Mouse (Mus musculus) right cerebral cortex, postnatal 25 days (tissue): Measurements from ENCODE around the gene Gm7030.
"Not testable (repeated sequence)": the region's sequence is repeated elsewhere in the genome, so short reads cannot be mapped to it uniquely, and the experiment has no call there.

Source experiments
- DNase-seq: peaks from one replicate; pipeline ENCODE4 v3.0.0; 2022

Gene Gm7030

DNA sequence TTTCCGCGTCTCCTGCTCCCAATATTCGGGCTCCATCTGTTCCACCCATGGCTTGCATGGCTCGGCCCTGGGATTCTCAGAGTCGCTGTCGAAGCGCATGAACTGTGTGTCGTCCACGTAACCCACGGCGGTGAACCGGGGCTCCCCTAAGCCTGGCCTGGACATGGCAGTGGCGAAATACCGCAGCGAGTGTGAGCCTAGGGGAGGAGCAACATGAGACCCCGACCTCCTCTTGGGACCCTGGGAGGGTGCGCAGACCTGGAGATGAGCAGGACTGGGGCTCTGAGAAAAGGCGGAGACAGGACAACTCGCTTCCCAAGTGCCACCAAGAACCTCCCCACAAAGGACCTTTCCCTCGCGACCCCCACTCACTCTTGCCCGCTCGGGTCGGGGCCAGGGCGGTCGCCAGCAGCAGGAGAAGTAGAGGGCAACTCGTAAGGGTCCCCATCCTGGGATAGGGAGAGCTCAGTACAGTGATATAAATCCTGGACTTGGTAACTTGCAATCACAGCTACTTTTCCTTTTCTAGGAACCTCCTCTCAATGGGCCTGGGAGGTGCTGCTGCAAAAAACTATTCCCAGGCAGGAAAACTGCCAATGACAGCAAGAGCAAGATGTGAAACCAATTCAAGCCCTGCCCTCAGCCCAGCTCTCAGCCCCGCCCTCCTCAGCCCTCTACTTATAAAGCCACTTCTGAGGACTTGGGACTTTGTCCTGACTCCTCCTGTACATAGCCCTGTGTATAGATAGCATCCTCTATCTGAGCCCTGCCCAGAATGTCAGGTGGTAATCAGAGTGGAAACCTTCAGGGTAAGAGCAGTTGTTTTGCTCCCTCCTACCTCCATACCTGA is at the start of gene Gm7030:
TSS of gene Gm7030 (minus strand) at position 458 of the 850 bp plus-strand sequence.
- not testable (repeated sequence) for DNase-seq

DNA sequence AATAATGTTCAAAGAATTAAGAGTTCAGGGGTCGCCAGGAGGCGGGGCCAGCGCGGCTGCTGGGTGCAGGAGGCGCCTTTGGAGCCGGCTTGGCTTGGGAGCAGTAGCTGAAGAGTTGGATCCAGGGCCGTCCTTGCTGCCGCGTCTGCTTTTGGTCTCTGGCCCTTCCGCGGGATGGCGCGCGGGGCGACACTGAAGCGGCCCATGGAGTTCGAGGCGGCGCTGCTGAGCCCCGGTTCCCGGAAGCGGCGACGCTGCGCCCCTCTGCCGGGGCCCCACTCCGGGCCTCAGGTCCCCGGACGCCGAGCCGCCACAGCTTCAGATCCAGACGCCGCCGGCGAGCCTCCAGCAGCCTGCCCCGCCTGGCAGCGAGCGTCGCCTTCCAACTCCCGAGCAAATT is 49.7 kb upstream of the Gm7030 start:
- peak; percentile 5 for DNase-seq

DNA sequence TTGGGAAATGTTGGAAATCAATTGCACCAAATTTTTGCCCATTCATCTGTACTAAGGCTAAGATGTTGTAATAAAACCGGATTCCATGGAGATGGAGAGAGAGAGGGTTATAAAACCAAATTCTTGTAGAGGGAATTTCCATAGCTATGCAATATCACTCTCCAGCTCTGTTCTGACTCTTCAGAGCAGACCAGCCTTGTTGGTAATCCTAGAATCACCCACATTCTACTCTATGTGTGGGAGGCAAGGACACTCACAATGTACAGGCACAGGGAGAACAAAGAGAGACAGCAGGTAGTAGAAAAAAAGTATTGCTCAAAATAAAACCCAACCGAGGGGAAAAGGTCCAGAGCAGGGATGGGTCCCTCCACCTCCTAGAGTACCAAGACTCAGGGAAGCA is 46.9 kb upstream of the Gm7030 start:
- DNase-seq: not testable (repeated sequence)

DNA sequence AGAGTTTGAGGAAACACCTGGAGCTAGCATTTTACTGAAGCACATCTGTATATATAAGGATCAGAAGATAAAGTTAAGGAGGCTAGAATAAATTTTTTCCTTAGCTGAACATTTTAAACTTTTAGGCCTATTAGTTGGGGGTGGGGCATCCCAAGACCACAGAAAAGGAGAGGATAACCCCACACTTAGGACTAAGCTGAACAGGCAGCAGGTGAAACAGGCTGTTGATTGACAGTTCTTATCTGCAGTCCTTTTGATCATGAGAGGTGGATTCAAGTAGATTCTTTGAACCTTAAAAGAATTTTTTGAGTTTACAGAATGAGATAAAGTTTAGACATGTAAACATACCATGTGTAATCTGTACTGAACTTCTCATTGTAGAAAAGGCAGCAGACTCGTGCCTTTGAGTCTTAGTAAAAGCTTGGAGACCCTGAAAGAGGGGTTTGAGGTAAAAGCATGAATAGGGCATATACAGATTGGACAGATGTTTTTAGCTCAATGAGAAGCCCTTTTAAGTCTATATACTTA is 41.1 kb upstream of the Gm7030 start:
- no peak for DNase-seq

DNA sequence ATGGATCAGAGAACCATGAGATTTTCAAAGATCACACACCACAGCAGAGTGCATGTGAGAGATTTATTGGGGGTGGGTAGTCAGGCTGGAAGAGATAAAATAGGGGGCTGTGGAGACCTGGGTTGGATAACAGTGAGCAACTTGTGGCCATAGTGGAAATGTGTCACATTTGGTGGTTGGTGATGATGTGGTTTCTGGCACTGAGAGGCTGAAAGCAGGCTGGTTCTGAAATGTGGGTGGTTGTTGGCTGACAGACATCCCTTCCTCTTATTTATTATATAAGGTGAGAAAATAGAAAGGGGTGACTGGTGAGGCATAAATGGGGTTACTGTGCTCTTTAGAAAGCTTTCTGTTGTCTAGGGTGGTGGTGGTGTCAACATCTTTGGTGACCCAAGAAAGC is 40.5 kb upstream of the Gm7030 start:
- no peak for DNase-seq

DNA sequence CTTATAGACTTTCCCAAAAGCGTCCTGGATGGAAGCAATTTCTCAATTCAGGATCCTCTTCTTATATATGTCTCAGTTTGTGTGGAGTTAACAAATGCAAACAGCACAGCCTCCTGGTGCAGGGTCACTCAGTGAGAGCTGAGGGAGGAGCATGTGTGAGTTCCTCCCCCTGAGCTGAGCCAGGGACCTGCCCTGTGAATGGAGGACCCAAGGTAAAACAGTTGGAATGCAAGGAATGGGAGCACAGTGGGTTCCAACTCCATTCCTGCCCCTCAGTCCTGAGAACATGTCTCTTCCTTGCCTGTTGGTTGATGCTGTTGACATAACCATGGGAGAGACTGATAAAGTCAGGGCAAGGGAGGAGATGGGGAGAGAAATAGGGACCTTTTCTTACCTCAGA is 39.9 kb upstream of the Gm7030 start:
- DNase-seq: not testable (repeated sequence)

DNA sequence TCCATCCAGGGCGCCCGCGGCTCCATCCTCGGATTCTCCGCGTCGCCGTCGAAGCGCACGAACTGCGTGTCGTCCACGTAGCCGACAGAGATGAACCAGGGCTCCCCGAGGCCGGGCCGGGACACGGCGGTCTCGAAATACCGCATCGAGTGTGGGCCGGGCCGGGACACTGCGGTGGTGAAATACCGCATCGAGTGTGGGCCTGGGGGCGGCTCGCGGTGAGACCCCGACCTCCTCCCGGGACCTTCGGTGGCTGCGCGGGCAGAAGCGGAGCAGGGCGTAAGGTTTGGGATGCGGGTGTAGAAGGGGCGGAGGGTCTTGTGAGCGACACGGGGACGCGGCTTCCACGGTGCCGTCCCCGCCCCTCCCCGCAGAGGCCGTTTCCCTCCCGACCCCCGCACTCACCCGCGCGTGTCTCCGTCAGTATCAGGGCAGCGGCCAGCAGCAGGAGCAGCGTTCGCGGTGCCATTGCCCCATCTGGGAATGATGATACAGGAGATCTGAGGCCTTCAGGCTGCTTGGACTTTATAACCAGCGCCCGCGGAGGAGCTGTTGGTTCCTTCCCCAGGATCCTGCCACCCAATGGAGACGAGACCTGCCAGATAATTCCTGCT is 38.9 kb upstream of the Gm7030 start, which contains the start of gene Gm8909:
TSS of gene Gm8909 (minus strand) at position 499 of the 614 bp plus-strand sequence.
- no peak for DNase-seq

DNA sequence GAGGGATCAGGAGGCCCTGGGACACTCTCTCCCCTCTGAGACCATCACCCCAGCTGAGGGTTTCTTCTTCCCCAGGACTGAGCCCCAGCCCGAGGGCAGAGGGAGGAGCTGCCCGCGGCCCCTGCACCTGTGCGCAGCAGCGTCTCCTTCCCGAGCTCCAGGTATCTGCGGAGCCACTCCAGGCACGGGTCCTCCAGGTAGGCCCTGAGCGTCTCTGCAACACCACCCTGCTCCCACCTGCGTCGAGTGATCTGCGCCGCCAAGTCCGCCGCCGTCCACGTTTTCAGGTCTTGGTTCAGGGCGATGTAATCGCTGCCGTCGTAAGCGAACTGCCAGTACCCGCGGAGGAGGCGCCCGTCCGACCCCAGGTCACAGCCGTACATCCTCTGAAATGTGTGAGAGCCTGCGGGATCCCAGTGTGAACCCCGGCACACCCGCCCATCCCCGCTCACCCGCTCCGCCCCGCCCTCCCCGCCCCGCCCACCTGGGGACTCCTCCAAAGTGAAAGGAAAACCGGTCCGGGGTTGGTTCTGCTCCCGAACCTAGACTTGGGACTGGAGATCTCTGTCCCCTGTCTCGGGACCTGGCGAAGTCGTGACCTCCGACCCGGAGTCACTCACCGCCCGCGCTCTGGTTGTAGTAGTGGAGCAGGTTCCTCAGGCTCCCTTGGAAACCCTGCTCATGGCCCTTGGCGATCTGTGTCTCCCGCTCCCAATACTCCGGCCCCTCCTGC is 38.2 kb upstream of the Gm7030 start:
- no peak for DNase-seq

DNA sequence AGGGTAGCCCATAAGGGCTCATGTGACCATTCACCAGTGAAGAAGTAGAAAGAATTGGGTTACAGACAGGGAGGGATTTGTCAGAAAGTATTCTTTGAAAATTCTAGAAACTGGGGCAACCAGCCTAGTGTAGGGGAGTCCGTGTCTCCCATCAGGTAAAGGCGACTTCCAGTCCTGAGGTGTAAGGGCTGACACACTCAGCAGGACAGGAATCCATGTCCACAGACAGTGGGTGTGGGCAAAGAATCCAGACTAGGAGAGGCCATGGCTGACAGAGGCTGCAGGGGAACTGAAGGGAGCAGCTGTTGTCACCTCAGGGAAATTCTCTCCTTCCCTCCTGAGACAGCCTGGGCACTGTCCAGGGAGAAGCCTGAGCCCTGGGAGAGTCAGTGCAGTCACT is 37.7 kb upstream of the Gm7030 start:
- DNase-seq: not testable (repeated sequence)

DNA sequence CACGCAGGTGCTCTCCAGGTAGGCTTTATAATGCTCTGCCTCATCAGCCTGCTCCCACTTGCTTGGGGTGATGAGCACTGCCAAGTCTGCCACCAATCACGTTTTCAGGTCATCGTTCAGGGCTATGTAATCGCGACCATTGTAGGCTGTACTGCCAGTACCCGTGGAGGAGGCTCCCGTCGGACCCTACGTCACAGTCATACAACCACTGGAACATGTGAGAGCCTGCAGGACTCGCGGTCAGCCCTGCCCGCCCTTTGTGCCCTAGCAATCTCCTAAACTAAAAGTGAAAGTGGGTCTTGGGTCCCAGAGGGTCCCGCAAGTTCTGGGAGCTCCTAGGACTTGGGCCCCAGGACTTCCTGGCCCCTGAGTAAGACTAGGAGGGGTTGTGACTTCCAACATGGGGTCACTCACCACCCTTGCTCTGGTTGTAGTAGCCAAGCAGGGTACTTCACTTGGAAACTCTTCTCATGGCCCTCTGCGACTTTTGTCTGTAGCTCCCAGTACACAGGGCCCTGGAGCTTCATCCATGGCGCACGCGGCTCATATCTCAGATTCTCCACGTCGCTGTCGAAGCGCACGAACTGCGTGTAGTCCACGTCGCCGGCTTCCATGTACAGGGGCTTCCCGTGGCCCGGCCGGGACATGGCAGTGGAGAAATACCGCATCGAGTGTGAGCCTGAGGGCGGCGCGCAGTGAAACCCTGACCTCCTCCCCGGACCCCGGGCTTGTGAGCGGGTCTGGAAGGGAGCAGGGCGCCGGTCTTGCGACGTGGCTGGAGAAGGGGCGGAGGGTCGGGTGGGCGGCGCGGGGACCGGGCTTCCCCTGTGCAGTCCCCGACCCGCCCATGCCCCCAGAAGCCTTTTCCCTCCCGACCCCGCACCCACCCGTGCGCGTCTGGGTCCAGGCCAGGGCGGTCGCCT is 32.2 kb upstream of the Gm7030 start:
- DNase-seq: no peak

DNA sequence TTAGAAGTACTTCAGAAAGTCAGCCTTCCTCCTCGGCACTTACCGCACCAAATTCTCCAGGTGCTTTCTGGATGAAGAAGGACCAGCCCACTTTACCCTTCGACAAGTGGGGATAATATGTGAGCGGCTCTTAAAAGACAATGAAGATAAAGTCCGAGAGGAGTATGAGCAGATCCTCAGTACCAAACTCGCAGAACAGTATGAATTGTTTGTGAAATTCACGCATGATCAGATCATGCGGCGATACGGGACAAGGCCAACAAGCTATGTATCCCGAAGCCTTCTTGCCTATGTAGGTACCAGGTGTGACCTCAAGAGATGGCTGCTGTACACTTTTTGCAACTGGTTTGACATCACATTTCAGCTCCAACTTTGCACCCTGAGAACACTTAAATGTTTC is 29.0 kb upstream of the Gm7030 start:
- not testable (repeated sequence) for DNase-seq

DNA sequence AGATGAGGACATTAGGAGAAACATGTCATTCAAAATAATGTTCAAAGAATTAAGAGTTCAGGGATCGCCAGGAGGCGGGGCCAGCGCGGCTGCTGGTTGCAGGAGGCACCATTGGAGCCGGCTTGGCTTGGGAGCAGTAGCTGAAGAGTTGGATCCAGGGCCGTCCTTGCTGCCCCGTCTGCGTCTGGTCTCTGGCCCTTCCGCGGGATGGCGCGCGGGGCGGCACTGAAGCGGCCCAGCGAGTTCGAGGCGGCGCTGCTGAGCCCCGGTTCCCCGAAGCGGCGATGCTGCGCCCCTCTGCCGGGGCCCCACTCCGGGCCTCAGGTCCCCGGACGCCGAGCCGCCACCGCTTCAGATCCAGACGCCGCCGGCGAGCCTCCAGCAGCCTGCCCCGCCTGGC is 28.6 kb upstream of the Gm7030 start:
- DNase-seq: not testable (repeated sequence)

DNA sequence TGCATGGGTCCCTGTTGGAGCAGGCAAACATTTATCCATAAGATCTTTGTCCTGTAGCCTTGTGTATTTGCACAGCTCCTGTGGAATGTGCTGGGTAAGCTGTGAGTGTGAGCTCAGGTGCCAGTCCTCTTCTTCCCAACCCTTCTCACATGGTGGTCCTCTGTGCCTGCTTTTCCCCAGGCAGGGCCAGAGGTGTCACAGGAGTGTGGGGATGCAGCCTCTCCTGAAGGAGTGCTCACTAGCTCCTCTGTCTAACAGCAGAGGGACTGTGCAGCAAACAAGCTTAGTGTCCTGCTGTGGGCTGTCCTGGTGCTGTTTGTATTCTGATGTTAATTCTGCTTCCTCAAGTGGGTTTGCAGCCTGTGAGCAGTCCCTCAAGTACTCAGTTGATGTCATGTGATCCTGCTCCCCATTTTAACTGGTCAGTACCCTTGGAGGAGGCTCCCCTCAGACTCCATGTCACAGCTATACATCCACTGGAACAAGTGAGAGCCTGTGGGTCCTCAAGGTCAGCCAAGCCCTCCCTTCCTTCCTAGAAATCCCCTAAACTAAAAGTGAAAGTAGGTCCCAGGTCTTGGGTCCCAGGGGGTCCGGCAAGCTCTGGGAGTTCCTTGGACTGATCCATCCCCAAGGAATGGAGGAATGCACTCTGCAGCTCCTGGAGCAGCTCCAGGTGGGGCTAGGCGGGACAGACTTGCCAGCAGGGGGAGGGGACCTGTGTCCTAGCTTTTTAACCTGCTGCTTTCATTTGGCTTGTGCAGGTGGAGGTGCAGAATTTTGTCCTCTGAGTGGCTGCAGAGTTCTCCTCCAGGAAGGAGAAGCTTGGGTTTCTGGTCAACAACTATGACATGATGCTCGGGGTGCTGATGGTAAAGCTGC is 25.3 kb upstream of the Gm7030 start:
- DNase-seq: no peak

DNA sequence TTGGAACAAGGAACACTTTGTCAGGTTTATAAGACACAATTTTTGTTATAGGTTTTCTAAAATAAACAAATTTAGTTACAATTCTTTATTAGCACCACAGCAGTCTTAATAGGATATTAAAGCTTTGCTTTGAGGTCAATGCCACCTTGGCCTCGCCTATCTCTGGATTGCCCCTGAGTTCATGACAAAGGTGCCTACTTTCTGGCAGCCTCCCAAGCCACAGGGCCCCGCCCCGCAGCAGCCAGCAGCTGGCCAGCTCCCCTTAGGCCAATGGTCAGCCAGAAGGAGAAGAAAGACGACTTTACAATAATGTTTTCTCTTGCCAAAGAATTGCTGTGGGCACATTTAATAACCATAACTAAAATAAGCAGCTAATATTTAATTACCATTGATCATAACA is 22.0 kb upstream of the Gm7030 start:
- not testable (repeated sequence) for DNase-seq

DNA sequence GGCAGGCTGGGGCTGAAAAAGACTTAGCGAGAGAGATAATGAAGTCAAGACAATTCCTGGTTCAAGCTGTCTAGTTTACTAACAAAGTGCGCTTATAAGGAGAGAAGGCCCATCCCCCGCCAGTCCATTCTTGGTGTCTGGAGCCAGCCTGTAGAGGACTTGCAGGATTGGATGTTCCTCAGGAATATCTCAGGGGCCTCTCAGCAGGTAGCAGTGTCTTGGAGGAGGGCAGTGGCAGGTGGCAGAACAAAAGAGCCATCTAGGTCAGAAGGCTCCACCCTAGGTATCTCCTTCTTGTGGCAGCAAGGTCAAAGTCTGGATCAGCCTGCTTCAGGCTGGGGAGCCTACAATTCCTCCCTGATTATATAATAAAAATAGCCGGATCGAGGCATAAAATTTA is 19.2 kb upstream of the Gm7030 start:
- DNase-seq: not testable (repeated sequence)

DNA sequence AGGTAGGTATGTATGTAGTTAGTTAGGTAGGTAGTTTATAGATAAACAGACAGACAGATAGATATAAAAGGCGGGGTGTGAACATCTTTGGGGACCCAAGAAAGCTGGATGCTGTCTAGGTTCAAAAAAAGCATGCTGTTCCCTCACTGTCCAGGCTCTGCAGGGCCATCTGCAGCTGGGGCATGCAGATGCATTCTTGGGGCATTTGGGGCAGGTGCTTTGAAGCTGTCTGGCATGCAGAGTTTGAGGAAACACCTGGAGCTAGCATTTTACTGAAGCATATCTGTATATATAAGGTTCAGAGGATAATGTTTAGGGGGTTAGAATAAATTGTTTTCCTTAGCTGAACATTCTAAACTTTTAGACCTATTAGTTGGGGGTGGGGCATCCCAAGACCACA is 17.7 kb upstream of the Gm7030 start:
- DNase-seq: not testable (repeated sequence)

DNA sequence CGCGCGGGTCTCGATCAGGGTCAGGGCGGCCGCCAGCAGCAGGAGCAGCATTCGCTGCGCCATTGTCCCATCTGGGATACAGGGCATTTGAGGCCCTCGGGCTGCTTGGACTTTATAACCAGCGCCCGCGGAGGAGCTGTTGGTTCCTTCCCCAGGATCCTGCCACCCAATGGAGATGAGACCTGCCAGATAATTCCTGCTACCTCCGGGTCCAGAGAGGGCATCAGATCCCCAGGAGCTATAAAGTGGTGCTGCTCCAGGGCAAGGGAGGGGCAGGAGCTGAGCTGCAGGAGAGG is 16.6 kb upstream of the Gm7030 start:
- DNase-seq: not testable (repeated sequence)

DNA sequence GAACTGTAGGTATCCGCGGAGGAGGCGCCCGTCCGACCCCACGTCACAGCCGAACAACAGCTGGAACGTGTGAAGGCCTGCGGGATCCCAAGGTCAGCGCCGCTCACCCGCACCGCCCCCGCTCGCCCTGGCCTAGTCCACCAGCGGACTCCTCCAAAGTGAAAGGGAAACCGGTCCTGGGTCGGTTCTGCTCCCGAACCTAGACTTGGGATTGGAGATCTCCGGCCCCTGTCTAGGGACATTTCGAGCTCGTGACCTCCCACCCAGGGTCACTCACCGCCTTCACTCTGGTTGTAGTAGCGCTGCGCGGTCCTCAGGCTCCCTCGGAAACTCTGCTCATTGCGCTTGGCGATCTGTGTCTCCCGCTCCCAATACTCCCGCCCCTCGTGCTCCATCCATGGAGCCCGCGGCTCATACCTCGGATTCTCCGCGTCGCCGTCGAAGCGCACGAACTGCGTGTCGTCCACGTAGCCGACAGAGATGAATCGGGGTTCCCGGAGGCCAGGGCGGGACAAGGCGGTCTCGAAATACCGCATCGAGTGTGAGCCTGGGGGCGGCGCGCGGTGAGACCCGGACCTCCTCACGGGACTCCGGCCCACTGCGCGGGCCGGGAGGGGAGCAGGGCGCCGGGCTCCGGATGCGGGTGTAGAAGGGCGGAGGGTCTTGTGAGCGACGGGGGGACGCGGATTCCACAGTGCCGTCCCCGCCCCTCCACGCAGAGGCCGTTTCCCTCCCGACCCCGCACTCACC is 16.1 kb upstream of the Gm7030 start:
- DNase-seq: no peak

DNA sequence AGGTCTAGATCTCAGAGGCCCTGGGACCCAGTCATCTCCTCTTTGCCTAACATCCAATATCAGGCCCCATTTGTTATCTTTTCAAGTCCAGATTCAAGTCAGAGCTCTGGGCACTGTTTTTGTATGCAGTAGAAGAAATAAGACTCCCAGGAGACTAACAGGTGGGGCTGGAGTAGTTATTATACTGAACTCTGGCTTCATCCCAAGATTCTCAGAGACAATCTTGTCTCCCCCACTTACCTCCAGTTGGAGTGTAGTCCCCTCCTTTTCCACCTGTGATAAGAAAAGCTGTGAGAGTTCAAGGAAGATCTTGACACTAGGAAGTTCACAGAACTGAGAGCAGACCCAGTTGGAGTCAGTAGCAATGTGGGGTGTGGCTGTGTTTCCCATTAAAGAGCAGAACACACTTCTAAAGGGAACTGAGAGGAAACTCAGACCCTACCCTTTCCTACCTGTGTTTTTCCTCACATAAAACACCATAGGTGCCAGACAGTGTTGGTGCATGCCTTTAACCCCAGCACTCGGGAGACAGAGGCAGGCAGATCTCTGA is 7.1 kb upstream of the Gm7030 start:
- not testable (repeated sequence) for DNase-seq
